Mouse (Mus musculus): ENCODE measurements around the gene Wipf1.

GRCm38 (mm10) chr2:73500864-73501263, 28.7 kb downstream of the Wipf1 start:
- TF ChIP-seq CTCF (IDR thresholded peaks at IDR 0.05; ENCODE audit: borderline replicate concordance, control insufficient read depth, extremely low read depth, insufficient read depth, low read length, poor library complexity) (no peak), POLR2A (IDR thresholded peaks at IDR 0.05; ENCODE audit: control insufficient read depth, extremely low read depth, insufficient read depth, low read length, poor library complexity) (no peak)
